Mouse (Mus musculus): Measurements from ENCODE around the gene Lonrf2.

The Lonrf2 gene

GRCm38 (mm10) chr1:38769920-38770319, 66.6 kb downstream of the Lonrf2 start:
- DNase-seq (ENCODE audit: low spot score in 2 of 2): peak; percentile 67 to 83

- DNase-seq (ENCODE audit: low spot score in 2 of 2): peak; percentile 75 to 91
These were observed 68.7 kb downstream of the Lonrf2 start for GRCm38 (mm10) chr1:38767812-38768211.

- DNase-seq (ENCODE audit: low spot score in 2 of 2): no peak
These were observed 69.6 kb downstream of the Lonrf2 start for GRCm38 (mm10) chr1:38766661-38767572.

- DNase-seq (ENCODE audit: low spot score in 2 of 2): no peak
These were observed 70.3 kb downstream of the Lonrf2 start for GRCm38 (mm10) chr1:38766254-38766653.

GRCm38 (mm10) chr1:38763960-38764613, 72.4 kb downstream of the Lonrf2 start:
- DNase-seq (ENCODE audit: low spot score in 2 of 2): no peak

GRCm38 (mm10) chr1:38760424-38760823, 76.1 kb downstream of the Lonrf2 start:
- DNase-seq (ENCODE audit: low spot score in 2 of 2): no peak

GRCm38 (mm10) chr1:38757791-38758403, 78.6 kb downstream of the Lonrf2 start:
- peak in 1 of 2 experiments; percentile 80 for DNase-seq (ENCODE audit: low spot score in 2 of 2)

GRCm38 (mm10) chr1:38743863-38744262, 92.6 kb downstream of the Lonrf2 start:
- no peak for DNase-seq (ENCODE audit: low spot score in 2 of 2)

Data from cerebellum, postnatal 4 days (tissue).